Mouse (Mus musculus) G1E (cell line): ENCODE results near the gene Cfap65. TPM values are rescaled to one million over a fixed set of nuclear protein-coding genes. Genes with fewer than 3 reads are reported as not detected.

ENCODE experiments used
- ATAC-seq: 2 replicates; pipeline ENCODE4 v1.8.0; 2016; ENCODE audit warnings: mild to moderate bottlenecking; ENCODE audit not compliant: insufficient number of reproducible peaks, poor library complexity, low FRiP score, severe bottlenecking; ENCODE audit errors: extremely low read depth
- DNase-seq: peaks from one replicate; pipeline ENCODE4 v3.0.0; 2012; ENCODE audit warnings: low spot score
- H3K27me3 ChIP-seq: 2 replicates; pipeline ENCODE4 v1.6.1; 2012; ENCODE audit warnings: mild to moderate bottlenecking, low read length, inconsistent platforms; ENCODE audit not compliant: insufficient read depth
- H3K36me3 ChIP-seq: replicated peaks from 2 replicates; pipeline ENCODE3; 2012; ENCODE audit warnings: mild to moderate bottlenecking, inconsistent platforms
- H3K4me1 ChIP-seq: 2 replicates; pipeline ENCODE4 v1.6.1; 2012; ENCODE audit warnings: low read depth, low read length, inconsistent platforms, mixed read lengths; ENCODE audit not compliant: insufficient read depth
- H3K4me3 ChIP-seq: 2 replicates; pipeline ENCODE4 v1.5.1; 2012; ENCODE audit warnings: low read depth, mild to moderate bottlenecking, inconsistent platforms, low read length, moderate library complexity, mixed read lengths
- H3K9me3 ChIP-seq: replicated peaks from 2 replicates; pipeline ENCODE4 v1.6.1; 2012; ENCODE audit warnings: inconsistent platforms
- CTCF ChIP-seq: IDR thresholded peaks from 2 replicates; pipeline ENCODE4 v1.5.1; 2012; ENCODE audit warnings: low read depth, low read length, inconsistent platforms, mixed read lengths
- GATA1 ChIP-seq: IDR thresholded peaks from 2 replicates; pipeline ENCODE4 v1.6.1; 2012; ENCODE audit warnings: borderline replicate concordance, low read length, inconsistent platforms, mixed read lengths
- GATA2 ChIP-seq: IDR thresholded peaks from 2 replicates; pipeline ENCODE4 v1.6.1; 2012; ENCODE audit warnings: low read depth, low read length, inconsistent platforms, borderline replicate concordance
- POLR2AphosphoS5 ChIP-seq: IDR thresholded peaks from 2 replicates; pipeline ENCODE4 v1.6.1; 2012; ENCODE audit warnings: low read depth, low read length, inconsistent platforms; ENCODE audit not compliant: insufficient replicate concordance
- TAL1 ChIP-seq: conservative IDR thresholded peaks from 2 replicates; pipeline ENCODE4 v1.6.1; 2012; ENCODE audit warnings: low read depth, low read length, inconsistent platforms, mixed read lengths
- polyA plus RNA-seq: library from polyadenylated mRNA; stranded (reverse); fragments of >175 nt; gene quantifications from 2 replicates; pipeline ENCODE4 v1.2.3, GENCODE M21; 2012
- total RNA-seq, 2 experiments: library from RNA; stranded (forward) in 1 of 2; stranded (reverse) in 1 of 2; fragments of 200-1000 nt in 1 of 2; fragments of >200 nt in 1 of 2; fragmentation: Nextera tagmentation in 1 of 2; gene quantifications; 2 replicates each; pipeline ENCODE4 v1.2.3; 2014 to 2017

The Cfap65 gene
- total and polyA plus RNA-seq, 3 experiments: 0.11 TPM; not detected in 2

DNA sequence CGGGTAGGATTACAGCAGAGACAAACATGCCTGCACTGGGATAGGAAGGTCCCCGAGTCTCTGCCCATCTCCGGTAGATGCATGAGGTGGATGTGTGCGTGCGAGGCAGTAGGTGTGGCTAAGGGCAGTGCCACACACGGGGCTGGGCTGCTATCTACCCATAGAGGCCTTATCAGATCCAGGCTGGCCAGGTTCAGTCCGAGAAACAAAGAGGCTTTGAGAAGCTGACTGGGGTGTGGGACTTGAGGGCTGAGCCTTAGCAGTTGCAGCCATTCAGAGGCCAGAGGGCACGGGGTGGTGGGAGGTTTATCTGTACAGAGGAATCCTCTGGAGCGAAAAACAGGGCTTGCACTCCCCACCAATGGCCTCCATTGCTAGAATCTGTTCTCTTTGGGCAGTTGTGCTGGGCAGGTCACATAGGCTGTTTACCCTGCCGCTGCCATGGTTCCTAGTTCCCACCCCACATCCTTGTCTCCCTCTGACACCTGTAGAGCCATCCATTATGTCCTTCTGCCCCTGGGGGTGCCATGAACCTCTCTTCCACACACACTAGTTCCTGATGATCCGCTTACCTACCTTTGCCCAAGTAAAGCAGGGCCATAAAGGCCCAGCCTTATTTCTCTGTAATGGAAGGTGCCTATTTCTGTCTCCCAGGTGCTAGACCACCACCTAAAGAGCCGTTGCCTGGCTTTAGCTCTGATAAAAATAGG is 6.4 kb upstream of the Cfap65 start:
- H3K4me1 ChIP-seq: no peaks in the 10 kb centered on the region
- H3K4me3 ChIP-seq: no peak overlapping the region
- no peaks in the 10 kb centered on the region for H3K9me3 ChIP-seq
- H3K27me3 ChIP-seq: peaks cover 9% of the 10 kb centered on the region; the same call in 1 of the 2 replicates
- no peaks in the 10 kb centered on the region for H3K36me3 ChIP-seq
- TF ChIP-seq GATA2: no peak
- 0 out of 2 replicates have a peak, but pooled peaks have one; percentile 21 for TF ChIP-seq POLR2AphosphoS5
- ATAC-seq: no peak
- DNase-seq: no peak

DNA sequence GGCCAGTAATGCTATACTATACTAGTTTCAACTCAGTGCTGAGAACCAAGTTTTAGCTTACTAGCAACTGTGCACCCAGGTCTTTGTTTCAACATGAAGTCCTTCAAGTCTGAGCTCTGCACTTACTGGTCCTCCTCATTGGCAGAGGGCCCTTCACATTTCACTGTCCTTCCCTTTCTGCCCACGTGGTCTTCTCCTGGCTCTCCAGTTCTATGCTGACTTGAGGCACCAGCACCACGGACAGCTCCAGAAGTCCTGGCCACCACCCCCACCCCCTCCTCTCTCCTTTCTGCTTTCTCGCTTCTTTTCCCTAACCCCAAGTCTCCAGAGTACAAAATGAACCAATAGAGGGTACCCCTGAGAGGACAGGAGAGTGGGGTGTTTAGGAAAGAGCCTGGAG is 4.4 kb upstream of the Cfap65 start:
- no peak for TF ChIP-seq GATA1
- TF ChIP-seq GATA2: no peak
- no peak for TF ChIP-seq POLR2AphosphoS5
- TF ChIP-seq CTCF: no peak
- no peak for TF ChIP-seq TAL1
- Histone ChIP-seq H3K27me3 (peaks cover 9% of the 10 kb centered on the region; the same call in 1 of the 2 replicates), H3K4me3 (no peak overlapping the region), H3K4me1 (peaks cover 2% of the 10 kb centered on the region; the same call in 1 of the 2 replicates), H3K36me3 (no peaks in the 10 kb centered on the region), H3K9me3 (no peaks in the 10 kb centered on the region)
- no peak for ATAC-seq
- DNase-seq: no peak

DNA sequence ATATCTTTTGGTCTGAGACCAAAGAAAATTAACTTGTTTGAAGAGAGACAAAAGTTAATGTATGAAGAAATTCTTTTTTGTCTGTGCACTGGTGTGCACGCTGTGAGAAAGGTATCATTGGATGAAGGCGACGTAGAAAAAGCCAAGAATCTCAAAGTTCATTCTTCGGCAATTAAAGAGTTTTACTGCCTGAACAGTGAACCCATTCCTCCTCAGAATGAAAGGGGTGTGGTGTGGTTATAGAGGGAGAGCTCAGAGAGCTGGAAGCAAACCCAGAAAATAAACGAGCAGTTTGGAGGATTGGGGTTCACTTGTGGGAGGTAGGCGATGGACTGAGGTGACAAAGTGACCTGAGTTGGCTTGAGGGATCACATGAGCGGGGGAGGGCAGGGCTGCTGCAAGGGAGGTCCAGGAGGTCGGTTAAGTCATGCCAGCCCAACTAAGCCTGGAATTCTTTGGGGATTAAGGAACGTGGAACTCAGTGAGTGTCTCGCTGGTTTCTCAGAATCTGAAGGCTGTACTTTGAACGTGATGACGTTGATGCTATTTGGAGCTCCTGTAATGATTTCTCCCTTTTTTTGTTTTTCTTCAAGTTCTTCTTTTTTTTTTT is 927 bp upstream of the Cfap65 start:
- DNase-seq: no peak
- Histone ChIP-seq H3K9me3 (no peaks in the 10 kb centered on the region), H3K4me1 (peaks cover 2% of the 10 kb centered on the region; the same call in 1 of the 2 replicates), H3K27me3 (peaks cover 9% of the 10 kb centered on the region), H3K4me3 (no peak overlapping the region), H3K36me3 (no peaks in the 10 kb centered on the region)
- TF ChIP-seq TAL1 (no peak), GATA1 (no peak), CTCF (no peak), POLR2AphosphoS5 (no peak), GATA2 (no peak)
- no peak for ATAC-seq

DNA sequence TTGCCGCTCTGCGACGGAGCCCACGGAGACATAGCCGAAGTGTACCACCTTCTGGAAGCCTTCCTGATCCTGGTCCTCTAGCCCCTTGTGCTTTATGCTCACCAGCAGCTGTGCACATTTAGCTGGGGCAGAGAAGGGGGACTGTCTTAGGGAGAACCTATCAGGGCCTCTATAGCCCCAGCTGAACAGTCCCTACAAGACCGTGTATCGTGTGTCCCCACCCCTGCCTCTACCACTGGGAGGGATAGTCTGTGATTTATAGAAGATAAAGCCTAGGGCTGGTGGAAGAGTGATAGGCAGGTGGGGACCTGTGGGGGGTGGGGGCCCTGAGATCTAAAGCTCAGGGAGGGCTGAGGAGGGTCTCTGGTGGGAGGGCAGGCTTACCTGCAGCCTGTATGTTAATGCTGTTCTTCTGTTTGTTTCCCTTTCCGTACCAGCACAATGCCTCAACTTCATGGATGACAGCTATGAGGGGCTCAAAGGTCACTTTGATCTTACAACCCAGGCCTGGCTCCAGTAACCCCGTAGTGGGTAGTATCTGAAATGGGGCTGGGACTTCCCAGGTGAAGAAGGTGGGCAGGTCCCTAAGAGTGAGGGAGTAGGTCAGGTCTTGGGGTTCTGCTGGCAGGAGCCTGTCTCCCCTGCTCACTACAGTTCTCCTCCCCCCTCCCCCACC is 7.6 kb downstream of the Cfap65 start:
- ATAC-seq (no peak), DNase-seq (no peak)
- H3K27me3 ChIP-seq: peaks cover 7% of the 10 kb centered on the region; the same call in 1 of the 2 replicates
- H3K9me3 ChIP-seq: no peaks in the 10 kb centered on the region
- no peaks in the 10 kb centered on the region for H3K4me1 ChIP-seq
- H3K36me3 ChIP-seq: no peaks in the 10 kb centered on the region
- no peak overlapping the region for H3K4me3 ChIP-seq
- no peak for TF ChIP-seq TAL1
- no peak for TF ChIP-seq POLR2AphosphoS5
- TF ChIP-seq GATA1: no peak
- no peak for TF ChIP-seq CTCF
- TF ChIP-seq GATA2: no peak

DNA sequence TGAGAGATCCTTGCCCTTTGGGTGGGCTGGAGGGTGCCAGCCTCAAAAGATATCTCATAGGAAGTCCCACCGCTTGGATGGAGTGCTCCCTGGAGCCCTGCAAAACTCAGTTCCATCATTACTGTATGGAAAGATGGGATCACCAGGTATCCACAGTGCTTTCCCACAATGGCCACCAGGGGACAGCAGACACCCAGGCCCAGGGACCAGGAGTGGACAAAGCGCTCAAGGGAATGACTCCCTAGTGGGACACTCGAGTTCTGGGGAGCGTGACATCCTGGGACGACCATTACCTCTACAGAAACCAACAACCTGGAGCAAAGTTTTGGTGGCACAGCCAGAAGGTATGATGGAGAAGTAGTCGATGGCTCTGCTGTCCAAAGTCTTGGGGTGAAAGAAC is 8.7 kb downstream of the Cfap65 start:
- peaks cover 7% of the 10 kb centered on the region; the same call in 1 of the 2 replicates for H3K27me3 ChIP-seq

DNA sequence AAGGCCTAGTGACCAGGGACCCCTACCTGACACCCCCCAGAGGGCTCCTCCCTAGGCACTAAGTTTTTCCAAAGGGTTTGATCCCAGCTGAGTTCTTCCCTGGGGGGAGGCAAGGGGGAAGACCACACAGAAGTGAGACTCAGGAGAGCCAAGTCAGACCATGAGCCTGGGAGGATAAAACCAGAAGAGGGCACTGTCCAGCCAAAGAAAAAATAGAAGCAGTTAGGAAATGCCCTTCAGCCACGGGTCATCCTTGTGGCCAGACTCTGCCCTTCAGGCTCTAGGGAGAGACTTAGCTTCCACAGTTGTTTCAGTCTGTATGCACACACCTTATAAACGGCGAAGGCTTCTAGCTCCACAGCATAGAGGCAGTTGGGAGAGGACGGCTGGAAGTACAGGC is 10.9 kb downstream of the Cfap65 start:
- ATAC-seq (no peak), DNase-seq (no peak)
- TF ChIP-seq POLR2AphosphoS5: no peak
- no peak for TF ChIP-seq GATA2
- TF ChIP-seq GATA1: no peak
- TF ChIP-seq TAL1: no peak
- TF ChIP-seq CTCF: no peak
- Histone ChIP-seq H3K27me3 (peaks cover 7% of the 10 kb centered on the region; the same call in 1 of the 2 replicates), H3K4me3 (no peak overlapping the region), H3K36me3 (no peaks in the 10 kb centered on the region), H3K4me1 (no peaks in the 10 kb centered on the region), H3K9me3 (no peaks in the 10 kb centered on the region)

More for the DNA sequence above, 8.7 kb downstream of the Cfap65 start:
- no peak overlapping the region for H3K4me3 ChIP-seq
- H3K4me1 ChIP-seq: no peaks in the 10 kb centered on the region
- no peaks in the 10 kb centered on the region for H3K9me3 ChIP-seq
- H3K36me3 ChIP-seq: no peaks in the 10 kb centered on the region
- TF ChIP-seq GATA2 (no peak), CTCF (peak; percentile 85), POLR2AphosphoS5 (no peak)
- ATAC-seq (no peak), DNase-seq (no peak)
